Mouse (Mus musculus): Measurements from ENCODE around the gene Ecm1.

DNA sequence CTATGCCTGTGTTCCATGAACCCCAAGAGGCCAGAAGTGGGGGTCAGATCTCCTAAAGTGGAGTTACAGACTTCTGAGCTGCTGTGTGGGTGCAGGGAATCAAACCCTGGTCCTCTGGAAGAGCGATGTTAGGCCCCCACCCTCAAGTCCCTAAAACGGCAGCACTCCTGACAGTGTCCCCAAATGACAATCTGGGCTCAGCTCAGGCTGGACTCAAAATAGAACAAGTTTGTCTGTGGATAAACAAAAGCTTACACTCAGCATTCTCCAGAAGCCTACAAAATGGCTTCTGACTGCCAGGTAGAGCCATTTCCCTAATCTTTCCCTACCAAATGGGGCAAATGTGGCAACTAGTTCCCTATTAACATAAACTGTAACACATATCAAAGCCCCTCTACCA is 38.3 kb downstream of the Ecm1 start:
- TF ChIP-seq EP300 (IDR thresholded peaks at IDR 0.05; ENCODE audit: low read depth) (no peak), CTCF (IDR thresholded peaks at IDR 0.05; ENCODE audit: low read depth) (no peak)

All from liver, postnatal 0 days (tissue).